Mouse (Mus musculus) cerebellum, postnatal 36 days (tissue): ENCODE measurements at regions not wholly inside any gene's neighbourhood (a gene's known extent, or its start where the extent isn't known, plus 50 kb on each side); places are given as distances from the start of the nearest gene placed in this dataset.

Experiments
- DNase-seq, 2 experiments: peaks; one replicate each; pipeline ENCODE4 v3.0.0; 2021 to 2022; ENCODE audit warnings: mixed read lengths in 2 of 2

GRCm38 (mm10) chr12:12764586-12764985 lies 177.1 kb downstream of the Mycn start:
- DNase-seq: no peak

GRCm38 (mm10) chr12:12756301-12756948 lies 185.3 kb downstream of the Mycn start:
- no peak for DNase-seq

GRCm38 (mm10) chr12:12753849-12754248 lies 187.9 kb downstream of the Mycn start:
- no peak for DNase-seq

GRCm38 (mm10) chr12:12751670-12752426 lies 189.9 kb downstream of the Mycn start:
- no peak for DNase-seq

GRCm38 (mm10) chr12:12749690-12750089 lies 192.0 kb downstream of the Mycn start:
- DNase-seq: no peak

- DNase-seq: no peak
These were observed 194.8 kb downstream of the Mycn start for GRCm38 (mm10) chr12:12746852-12747454.

- no peak for DNase-seq
These were observed 197.2 kb downstream of the Mycn start for GRCm38 (mm10) chr12:12744492-12744891.

GRCm38 (mm10) chr12:12738631-12739331 lies 202.9 kb downstream of the Mycn start:
- DNase-seq: no peak

- no peak for DNase-seq
These were observed 215.9 kb downstream of the Mycn start for GRCm38 (mm10) chr12:12725797-12726196.

- DNase-seq: no peak
These were observed 216.6 kb downstream of the Mycn start for GRCm38 (mm10) chr12:12725075-12725474.

- no peak for DNase-seq
These were observed 217.8 kb downstream of the Mycn start for GRCm38 (mm10) chr12:12723724-12724487.

GRCm38 (mm10) chr12:12722982-12723661 lies 218.6 kb downstream of the Mycn start:
- no peak for DNase-seq

GRCm38 (mm10) chr12:12716691-12717090 lies 225.0 kb downstream of the Mycn start:
- DNase-seq: no peak

GRCm38 (mm10) chr12:12715956-12716669 lies 225.6 kb downstream of the Mycn start:
- peak; percentile 6 to 7 for DNase-seq

- no peak for DNase-seq
These were observed 226.2 kb downstream of the Mycn start for GRCm38 (mm10) chr12:12715528-12715927.

- no peak for DNase-seq
These were observed 231.5 kb downstream of the Mycn start for GRCm38 (mm10) chr12:12710184-12710609.

GRCm38 (mm10) chr12:12708954-12709523 lies 232.7 kb downstream of the Mycn start:
- DNase-seq: no peak

GRCm38 (mm10) chr12:12706326-12706920 lies 235.3 kb downstream of the Mycn start:
- no peak for DNase-seq

GRCm38 (mm10) chr12:12701735-12702134 lies 240.0 kb downstream of the Mycn start:
- DNase-seq: no peak

- no peak for DNase-seq
These were observed 240.6 kb downstream of the Mycn start for GRCm38 (mm10) chr12:12701060-12701667.
